Mouse (Mus musculus) mammary gland, adult 2 months (tissue): ENCODE data around the gene Akap11. TPM values are rescaled to one million over a fixed set of nuclear protein-coding genes. Genes with fewer than 3 reads are reported as not detected.

Source experiments
- polyA plus RNA-seq: library from polyadenylated mRNA; depleted of rRNA; stranded (reverse); fragments of >200 nt; gene quantifications from 2 replicates; pipeline ENCODE4 v1.2.3, GENCODE M21; 2012; ENCODE audit warnings: low replicate concordance; rRNA removed

Akap11 gene
- polyA plus RNA-seq, result 2.4 and 5.9 TPM in 2 replicates

GRCm38 (mm10) chr14:78536281-78537165 lies at the start of gene Akap11:
Gene Akap11, minus strand, starts transcription at chr14:78536808.

Other genes with a start within 250 kb of the Akap11 start
- gene Tnfsf11, start 228.8 kb downstream of the Akap11 start, polyA plus RNA-seq, result 0.53 and 1.9 TPM in 2 replicates
- 0.81 and 1.5 TPM in 2 replicates for gene Dgkh, start 196.0 kb upstream of the Akap11 start, polyA plus RNA-seq